Mouse (Mus musculus): ENCODE measurements at regions not wholly inside any gene's neighbourhood (a gene's known extent, or its start where the extent isn't known, plus 50 kb on each side); places are given as distances from the start of the nearest gene placed in this dataset.

- no peaks in the 10 kb centered on the region for H3K36me3 ChIP-seq (ENCODE audit: control insufficient read depth, insufficient read depth, low read length)
- H3K27me3 ChIP-seq (replicated peaks; ENCODE audit: control insufficient read depth, insufficient read depth, low read length), result no peaks in the 10 kb centered on the region
- no peaks in the 10 kb centered on the region for H3K4me1 ChIP-seq (ENCODE audit: control insufficient read depth, insufficient read depth, low read length)
- 55% methylated on average over 5 of the region's 5 CpGs for WGBS
- no peak overlapping the region for H3K27ac ChIP-seq (ENCODE audit: insufficient read depth, low read depth, low read length)
- no peak overlapping the region for H3K4me3 ChIP-seq (ENCODE audit: insufficient read depth, low read depth, low read length)
- no peak for TF ChIP-seq POLR2A (IDR thresholded peaks at IDR 0.05; ENCODE audit: low read depth, low read length)
- TF ChIP-seq CTCF (conservative IDR thresholded peaks at IDR 0.05; ENCODE audit: insufficient read depth, insufficient read length, low read depth, low read length), result no peak
- peak; percentile 8 for DNase-seq
These were observed 583.7 kb upstream of the Adam5 start for GRCm38 (mm10) chr8:25407862-25408261.

GRCm38 (mm10) chr8:25392766-25393166 lies 568.6 kb upstream of the Adam5 start:
- TF ChIP-seq POLR2A (IDR thresholded peaks at IDR 0.05; ENCODE audit: low read depth, low read length) (no peak), CTCF (conservative IDR thresholded peaks at IDR 0.05; ENCODE audit: insufficient read depth, insufficient read length, low read depth, low read length) (no peak)
- H3K4me1 ChIP-seq (ENCODE audit: control insufficient read depth, insufficient read depth, low read length), result no peaks in the 10 kb centered on the region
- H3K36me3 ChIP-seq (ENCODE audit: control insufficient read depth, insufficient read depth, low read length), result no peaks in the 10 kb centered on the region
- H3K4me3 ChIP-seq (ENCODE audit: insufficient read depth, low read depth, low read length), result no peak overlapping the region
- WGBS, result 61% methylated on average over 6 of the region's 6 CpGs
- DNase-seq, result no peak
- no peaks in the 10 kb centered on the region for H3K27me3 ChIP-seq (replicated peaks; ENCODE audit: control insufficient read depth, insufficient read depth, low read length)
- H3K27ac ChIP-seq (ENCODE audit: insufficient read depth, low read depth, low read length), result no peak overlapping the region

DNA sequence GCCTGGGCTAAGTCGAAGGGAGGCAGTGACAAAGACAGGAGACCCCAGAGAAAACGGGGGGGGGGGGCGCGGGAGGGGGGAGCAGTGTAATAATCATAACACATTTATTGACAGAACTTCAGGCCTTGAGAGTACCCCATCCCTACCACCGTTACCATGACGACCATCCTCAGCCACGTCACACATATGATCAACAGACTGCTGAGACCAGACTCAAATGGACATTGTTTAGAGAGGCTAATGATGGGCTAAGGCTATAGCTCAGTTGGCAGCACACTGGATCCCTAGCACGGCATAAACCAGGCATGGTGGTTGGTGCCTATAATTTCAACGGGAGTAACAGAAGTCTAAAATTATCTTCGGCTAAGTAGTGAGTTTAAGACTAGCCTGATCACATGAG lies 565.8 kb upstream of the Adam5 start:
- H3K27me3 ChIP-seq (replicated peaks; ENCODE audit: control insufficient read depth, insufficient read depth, low read length), result no peaks in the 10 kb centered on the region
- WGBS, result 71% methylated on average over 10 of the region's 10 CpGs
- no peak for TF ChIP-seq CTCF (conservative IDR thresholded peaks at IDR 0.05; ENCODE audit: insufficient read depth, insufficient read length, low read depth, low read length)
- no peak for TF ChIP-seq POLR2A (IDR thresholded peaks at IDR 0.05; ENCODE audit: low read depth, low read length)

DNA sequence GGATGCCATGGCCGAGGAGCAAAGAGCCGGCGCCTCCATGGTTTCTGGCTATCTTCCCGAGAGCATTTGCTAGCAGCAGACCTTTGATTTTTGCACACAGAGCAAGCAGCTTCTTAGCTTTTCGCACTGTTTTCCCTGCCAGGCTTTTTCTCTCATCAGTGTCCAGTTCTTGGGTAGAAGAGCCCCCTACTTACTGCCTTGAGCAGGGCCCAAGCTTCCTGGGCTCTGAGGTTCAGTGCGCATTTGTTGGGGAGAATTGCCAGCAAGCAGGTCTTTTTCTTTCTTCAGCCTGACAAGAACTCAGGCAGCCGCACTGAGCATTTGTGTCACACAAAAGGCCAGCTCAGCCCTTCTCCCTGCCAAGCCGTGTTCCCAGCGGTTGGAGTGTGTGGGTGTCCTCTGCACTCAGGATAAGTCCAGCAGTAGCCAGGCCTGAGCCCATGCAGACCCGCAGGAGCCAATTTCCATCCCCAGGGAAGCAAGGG lies 565.2 kb upstream of the Adam5 start:
- H3K27ac ChIP-seq (ENCODE audit: insufficient read depth, low read depth, low read length), result no peak overlapping the region
- no peaks in the 10 kb centered on the region for H3K36me3 ChIP-seq (ENCODE audit: control insufficient read depth, insufficient read depth, low read length)
- TF ChIP-seq CTCF (conservative IDR thresholded peaks at IDR 0.05; ENCODE audit: insufficient read depth, insufficient read length, low read depth, low read length) (no peak), POLR2A (IDR thresholded peaks at IDR 0.05; ENCODE audit: low read depth, low read length) (no peak)
- H3K4me3 ChIP-seq (ENCODE audit: insufficient read depth, low read depth, low read length), result no peak overlapping the region
- H3K27me3 ChIP-seq (replicated peaks; ENCODE audit: control insufficient read depth, insufficient read depth, low read length), result no peaks in the 10 kb centered on the region
- no peaks in the 10 kb centered on the region for H3K4me1 ChIP-seq (ENCODE audit: control insufficient read depth, insufficient read depth, low read length)
- DNase-seq, result peak; percentile 51
- WGBS, result 42% methylated on average over 10 of the region's 10 CpGs

More for the DNA sequence above, 565.8 kb upstream of the Adam5 start:
- no peaks in the 10 kb centered on the region for H3K4me1 ChIP-seq (ENCODE audit: control insufficient read depth, insufficient read depth, low read length)
- DNase-seq, result no peak
- H3K27ac ChIP-seq (ENCODE audit: insufficient read depth, low read depth, low read length), result no peak overlapping the region
- no peaks in the 10 kb centered on the region for H3K36me3 ChIP-seq (ENCODE audit: control insufficient read depth, insufficient read depth, low read length)
- H3K4me3 ChIP-seq (ENCODE audit: insufficient read depth, low read depth, low read length), result no peak overlapping the region

GRCm38 (mm10) chr8:25388811-25389210 lies 564.6 kb upstream of the Adam5 start:
- TF ChIP-seq CTCF (conservative IDR thresholded peaks at IDR 0.05; ENCODE audit: insufficient read depth, insufficient read length, low read depth, low read length) (no peak), POLR2A (IDR thresholded peaks at IDR 0.05; ENCODE audit: low read depth, low read length) (no peak)

DNA sequence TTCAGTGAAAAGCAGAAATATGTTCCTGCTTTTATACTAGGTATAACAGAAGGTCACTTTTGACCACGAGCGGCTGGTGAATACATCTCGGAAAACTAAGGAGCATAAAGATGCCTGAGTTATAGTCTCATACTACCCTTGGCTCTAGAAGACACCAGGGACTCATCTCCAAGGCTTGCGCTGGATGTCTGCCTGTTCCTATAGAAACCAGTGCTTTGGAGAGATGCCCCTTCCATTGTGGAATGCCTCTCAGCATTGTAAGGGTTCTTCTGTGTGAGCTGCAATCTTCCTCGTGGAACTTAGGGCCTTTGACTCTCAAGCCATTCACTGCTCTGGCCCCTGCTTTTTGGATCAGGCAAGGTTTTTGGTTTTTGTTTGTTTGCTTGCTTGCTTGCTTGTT lies 561.0 kb upstream of the Adam5 start:
- 87% methylated on average over 5 of the region's 5 CpGs for WGBS
- no peaks in the 10 kb centered on the region for H3K36me3 ChIP-seq (ENCODE audit: control insufficient read depth, insufficient read depth, low read length)
- H3K4me1 ChIP-seq (ENCODE audit: control insufficient read depth, insufficient read depth, low read length), result no peaks in the 10 kb centered on the region
- H3K27ac ChIP-seq (ENCODE audit: insufficient read depth, low read depth, low read length), result no peak overlapping the region
- DNase-seq, result no peak
- H3K4me3 ChIP-seq (ENCODE audit: insufficient read depth, low read depth, low read length), result no peak overlapping the region
- no peak for TF ChIP-seq CTCF (conservative IDR thresholded peaks at IDR 0.05; ENCODE audit: insufficient read depth, insufficient read length, low read depth, low read length)
- TF ChIP-seq POLR2A (IDR thresholded peaks at IDR 0.05; ENCODE audit: low read depth, low read length), result no peak
- H3K27me3 ChIP-seq (replicated peaks; ENCODE audit: control insufficient read depth, insufficient read depth, low read length), result no peaks in the 10 kb centered on the region

More at GRCm38 (mm10) chr8:25388811-25389210, 564.6 kb upstream of the Adam5 start:
- Histone ChIP-seq H3K27ac (ENCODE audit: insufficient read depth, low read depth, low read length) (no peak overlapping the region), H3K4me3 (ENCODE audit: insufficient read depth, low read depth, low read length) (no peak overlapping the region), H3K4me1 (ENCODE audit: control insufficient read depth, insufficient read depth, low read length) (no peaks in the 10 kb centered on the region), H3K27me3 (replicated peaks; ENCODE audit: control insufficient read depth, insufficient read depth, low read length) (no peaks in the 10 kb centered on the region), H3K36me3 (ENCODE audit: control insufficient read depth, insufficient read depth, low read length) (no peaks in the 10 kb centered on the region)
- 47% methylated on average over 9 of the region's 9 CpGs for WGBS
- DNase-seq, result peak; percentile 5

- WGBS, result 63% methylated on average over 2 of the region's 2 CpGs
- no peak for DNase-seq
These were observed 560.4 kb upstream of the Adam5 start for GRCm38 (mm10) chr8:25384591-25384990.

More at GRCm38 (mm10) chr8:25384591-25384990, 560.4 kb upstream of the Adam5 start:
- H3K27ac ChIP-seq (ENCODE audit: insufficient read depth, low read depth, low read length), result no peak overlapping the region
- no peaks in the 10 kb centered on the region for H3K36me3 ChIP-seq (ENCODE audit: control insufficient read depth, insufficient read depth, low read length)
- TF ChIP-seq CTCF (conservative IDR thresholded peaks at IDR 0.05; ENCODE audit: insufficient read depth, insufficient read length, low read depth, low read length) (no peak), POLR2A (IDR thresholded peaks at IDR 0.05; ENCODE audit: low read depth, low read length) (no peak)
- H3K4me1 ChIP-seq (ENCODE audit: control insufficient read depth, insufficient read depth, low read length), result no peaks in the 10 kb centered on the region
- H3K4me3 ChIP-seq (ENCODE audit: insufficient read depth, low read depth, low read length), result no peak overlapping the region
- no peaks in the 10 kb centered on the region for H3K27me3 ChIP-seq (replicated peaks; ENCODE audit: control insufficient read depth, insufficient read depth, low read length)

Data from kidney, adult 2 months (tissue).